Mouse (Mus musculus): ENCODE data around the gene Bpifb2. TPM values are rescaled to one million over a fixed set of nuclear protein-coding genes. Genes with fewer than 3 reads are reported as not detected.
A peak's percentile ranks its signal among the peaks of the same experiment; 100 is the strongest.
"Not testable (repeated sequence)": the region's sequence is repeated elsewhere in the genome, so short reads cannot be mapped to it uniquely, and the experiment has no call there.

The Bpifb2 gene
- total RNA-seq (2021), result not detected in 2 replicates
- long read RNA-seq, experiment 1, result 0 reads
- long read RNA-seq, experiment 2, result 0 reads

DNA sequence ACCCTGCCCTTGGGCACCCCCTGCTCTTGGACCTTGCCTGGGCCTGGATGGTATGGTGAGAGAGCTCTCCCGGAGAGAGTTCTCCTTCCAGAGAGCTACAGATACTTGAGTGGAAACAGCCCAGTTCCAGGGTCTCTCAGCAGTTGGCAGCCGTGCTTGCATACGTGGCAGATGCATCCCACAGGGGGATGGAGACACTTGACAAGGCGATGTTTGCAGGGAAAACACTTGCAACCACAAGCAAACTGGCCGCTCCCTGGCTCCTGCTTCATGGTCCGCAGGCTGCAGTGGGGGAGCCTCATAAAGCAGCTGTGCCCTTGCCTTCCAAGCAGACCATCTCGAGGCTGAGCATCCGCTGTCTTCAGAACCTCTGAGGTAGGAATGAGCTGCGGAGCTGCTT is at the start of gene Bpifb2:
Bpifb2 (plus strand) TSS at position 301 of the 400 bp plus-strand sequence.
- no peak for DNase-seq

DNA sequence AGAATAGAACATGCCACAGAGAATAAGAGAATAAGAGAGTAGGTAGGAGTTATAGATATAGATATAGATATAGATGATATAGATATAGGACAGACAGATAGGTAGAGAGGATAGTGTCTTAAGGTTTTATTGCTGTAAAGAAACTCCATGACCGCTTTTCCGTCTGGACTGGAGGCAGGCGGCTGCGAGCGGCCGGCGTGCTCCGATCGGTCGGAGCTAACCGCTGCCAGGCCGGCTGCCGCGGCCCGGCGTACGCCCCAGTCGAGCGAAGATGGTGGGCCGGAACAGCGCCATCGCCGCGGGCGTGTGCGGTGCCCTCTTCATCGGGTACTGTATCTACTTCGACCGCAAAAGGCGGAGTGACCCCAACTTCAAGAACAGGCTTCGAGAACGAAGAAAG is 48.9 kb upstream of the Bpifb2 start:
- DNase-seq, result not testable (repeated sequence)

DNA sequence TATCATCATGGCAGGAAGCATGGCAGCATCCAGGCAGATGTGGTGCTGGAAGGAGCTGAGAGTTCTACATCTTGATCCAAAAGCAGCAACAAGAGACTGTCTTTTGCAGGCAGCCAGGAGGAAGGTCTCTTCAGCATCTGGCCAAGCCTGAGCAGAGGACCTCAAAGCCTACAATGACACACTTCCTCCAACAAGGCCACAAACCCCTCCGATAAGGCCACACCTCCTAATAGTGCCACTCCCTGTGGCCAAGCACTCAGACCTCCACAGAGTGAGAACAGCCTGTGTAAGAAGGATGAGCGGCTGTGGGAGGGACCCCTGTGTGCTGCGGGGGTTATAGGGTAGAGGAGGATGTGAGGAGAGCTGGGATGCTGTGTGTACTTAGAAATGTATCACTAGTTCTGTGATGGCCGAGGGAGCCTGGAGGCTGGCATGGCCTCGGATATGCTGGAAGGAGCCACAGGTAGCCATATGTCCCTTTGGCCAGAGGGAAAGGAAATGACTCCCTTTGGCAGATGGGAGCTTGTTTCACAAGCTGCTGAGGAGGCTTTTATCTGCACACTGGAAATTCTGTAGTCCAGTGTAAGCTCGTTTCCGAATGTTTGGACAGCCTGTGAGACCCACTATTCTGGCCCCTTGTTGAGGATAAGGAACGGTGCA is 47.5 kb upstream of the Bpifb2 start:
- DNase-seq, result no peak

DNA sequence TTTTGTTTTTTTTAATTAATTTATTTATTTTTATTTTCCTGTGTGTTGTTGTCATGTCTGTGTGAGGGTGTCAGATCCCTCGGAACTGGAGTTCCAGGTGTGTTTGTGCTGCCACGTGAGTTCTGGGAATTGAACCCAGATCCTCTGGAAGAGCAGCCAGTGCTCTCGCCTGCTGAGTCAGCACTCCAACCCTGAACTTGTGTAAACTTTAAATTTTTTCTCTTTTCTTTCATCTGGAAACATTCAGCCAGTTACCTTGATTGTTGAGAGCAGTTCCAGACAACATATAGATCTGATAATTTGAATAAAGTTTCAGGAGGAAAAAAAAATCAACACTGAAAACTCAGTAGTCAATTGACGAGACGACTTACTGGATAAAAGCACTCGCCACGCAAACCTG is 46.1 kb upstream of the Bpifb2 start:
- no peak for DNase-seq

DNA sequence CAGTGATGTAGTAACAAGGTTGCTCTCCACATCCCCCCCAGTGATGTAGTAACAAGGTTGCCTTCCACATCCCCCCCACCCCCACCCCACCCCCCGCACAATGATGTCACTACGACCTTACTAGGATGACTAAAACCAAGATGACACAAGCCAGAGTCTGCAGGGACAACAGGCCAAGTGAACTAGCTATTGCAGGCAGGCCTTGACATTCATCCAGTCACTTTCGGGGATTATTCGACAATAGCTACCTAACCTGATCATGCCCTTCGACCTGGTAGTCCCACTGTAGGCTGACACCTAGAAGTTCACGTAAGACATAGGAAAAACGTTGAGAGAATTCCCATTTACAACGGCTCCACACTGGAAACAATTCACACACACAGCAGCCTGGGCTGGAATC is 41.6 kb upstream of the Bpifb2 start:
- DNase-seq, result peak; percentile 39

DNA sequence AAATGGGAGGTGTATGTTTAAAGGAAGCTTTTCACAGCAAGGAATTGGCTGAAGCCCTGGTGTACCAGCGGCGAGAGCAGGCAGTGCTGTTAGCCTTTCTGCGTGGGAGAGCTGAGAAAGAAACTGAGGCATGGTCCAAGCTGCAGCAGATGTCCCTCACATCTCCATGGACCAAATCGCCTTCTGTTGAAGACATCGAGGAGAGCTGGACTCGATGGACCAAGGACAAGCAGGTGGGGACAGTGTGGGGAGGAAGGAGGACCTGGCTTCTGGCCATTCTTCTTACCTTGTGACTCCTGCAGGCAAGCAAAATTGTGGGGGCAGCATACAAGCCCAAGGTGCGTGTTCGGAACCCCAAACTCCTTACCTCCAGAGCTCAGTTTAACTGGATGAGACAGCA is 32.0 kb upstream of the Bpifb2 start:
- DNase-seq, result no peak

DNA sequence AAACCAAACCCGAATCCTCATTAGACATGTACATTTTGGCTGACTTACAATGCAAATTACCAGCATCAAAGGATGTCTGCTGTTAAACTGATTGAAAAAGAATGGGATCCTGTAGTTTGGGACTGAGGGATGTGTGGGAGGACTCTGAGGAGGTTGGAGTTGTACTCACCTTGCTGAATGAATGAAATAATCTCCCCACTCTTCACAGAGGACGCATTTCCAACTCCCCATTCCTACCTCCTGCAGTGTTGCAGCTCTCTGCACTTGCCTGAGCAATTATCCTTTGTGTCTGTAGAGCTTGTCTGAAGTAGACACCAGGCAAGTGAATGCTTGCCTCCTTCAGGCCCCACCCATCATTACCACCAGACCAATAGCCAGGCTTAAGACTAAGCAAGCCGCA is 26.5 kb upstream of the Bpifb2 start:
- no peak for DNase-seq

DNA sequence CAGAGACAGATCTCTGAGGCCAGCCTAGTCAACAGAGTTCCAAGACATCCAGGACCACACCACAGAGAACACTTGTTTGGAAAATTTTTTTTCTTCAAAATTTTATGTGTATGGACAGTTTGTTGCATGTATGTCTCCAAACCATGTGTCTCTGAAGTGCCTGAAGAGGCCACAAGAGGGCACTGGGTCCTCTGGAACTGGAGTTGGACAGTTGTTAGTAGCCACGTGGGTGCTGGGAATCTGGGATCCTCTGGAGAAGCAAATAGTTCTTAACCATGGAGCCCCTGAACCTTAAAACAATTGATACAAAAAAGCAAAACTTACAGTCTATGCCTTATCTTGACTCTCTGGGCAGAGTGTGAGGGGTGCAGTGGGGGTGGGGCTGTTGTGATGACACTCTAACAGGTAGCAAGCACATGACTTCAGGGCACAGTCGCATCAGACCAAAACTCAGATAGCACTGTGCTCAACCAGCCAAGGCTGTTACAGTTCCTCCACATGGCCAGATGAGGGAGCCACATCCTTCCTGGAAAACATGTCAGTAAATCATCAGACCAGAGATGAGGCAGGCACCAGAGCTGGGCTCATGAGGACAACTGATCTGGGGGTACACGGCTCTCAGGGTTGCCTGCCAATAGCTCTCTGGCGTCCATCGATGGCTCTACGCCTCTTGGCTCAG is 24.4 kb upstream of the Bpifb2 start:
- DNase-seq, result peak; percentile 42

DNA sequence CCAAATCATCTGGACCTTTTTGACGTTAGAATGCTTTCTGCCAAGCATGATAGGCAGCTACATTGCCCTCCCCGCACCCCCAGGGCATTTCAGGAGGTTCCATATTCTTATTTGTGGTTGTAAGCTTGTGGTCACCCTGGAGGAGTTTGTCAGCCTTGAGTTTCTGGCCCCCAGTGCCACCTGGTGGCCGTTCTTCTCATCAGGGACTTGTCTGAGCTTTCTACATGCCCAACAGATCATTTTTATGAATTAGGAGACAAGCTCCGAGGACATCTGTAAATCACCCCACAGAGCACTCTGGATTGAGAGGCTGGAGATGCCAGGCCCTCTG is 23.9 kb upstream of the Bpifb2 start:
- peak; percentile 81 for DNase-seq

DNA sequence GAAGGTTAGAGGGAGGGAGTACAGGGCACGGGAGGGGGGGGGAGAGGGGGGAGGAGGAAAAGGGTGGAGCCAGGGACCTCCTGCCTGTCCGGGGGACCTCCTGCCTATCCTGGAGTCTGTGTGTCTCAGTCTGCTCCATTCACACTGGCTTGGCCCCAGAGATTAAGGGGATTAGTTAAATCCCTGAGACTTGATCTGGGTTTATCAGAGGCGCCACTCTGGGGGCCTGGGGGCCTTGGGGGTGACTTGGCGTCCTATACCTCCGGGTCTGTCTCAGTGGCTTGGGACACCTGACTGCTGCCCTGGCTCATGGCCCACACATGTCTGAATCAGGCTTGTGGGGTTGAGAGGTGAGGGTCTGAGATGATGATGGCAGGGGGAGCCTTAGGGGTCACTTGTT is 21.3 kb upstream of the Bpifb2 start:
- DNase-seq, result no peak

DNA sequence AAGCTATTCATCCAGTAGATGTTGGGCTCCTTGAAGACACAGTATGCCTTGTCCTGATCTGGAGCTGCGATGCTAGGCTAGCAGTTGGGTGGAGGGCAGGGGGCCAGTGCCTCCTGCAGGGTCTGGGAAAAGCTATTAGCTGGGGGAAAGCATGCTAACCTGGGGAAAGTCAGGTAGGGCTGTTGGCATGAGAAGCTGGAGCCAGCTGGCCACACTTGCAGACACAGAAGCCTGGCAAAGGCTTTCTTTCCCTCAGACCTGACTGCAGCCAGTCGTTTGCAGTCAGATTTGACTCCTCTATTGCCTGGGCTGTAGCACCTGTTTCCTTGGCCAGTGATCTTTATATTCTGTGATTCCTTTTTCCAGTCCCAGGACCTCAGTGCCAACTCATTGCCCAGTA is 15.3 kb upstream of the Bpifb2 start:
- DNase-seq, result no peak

DNA sequence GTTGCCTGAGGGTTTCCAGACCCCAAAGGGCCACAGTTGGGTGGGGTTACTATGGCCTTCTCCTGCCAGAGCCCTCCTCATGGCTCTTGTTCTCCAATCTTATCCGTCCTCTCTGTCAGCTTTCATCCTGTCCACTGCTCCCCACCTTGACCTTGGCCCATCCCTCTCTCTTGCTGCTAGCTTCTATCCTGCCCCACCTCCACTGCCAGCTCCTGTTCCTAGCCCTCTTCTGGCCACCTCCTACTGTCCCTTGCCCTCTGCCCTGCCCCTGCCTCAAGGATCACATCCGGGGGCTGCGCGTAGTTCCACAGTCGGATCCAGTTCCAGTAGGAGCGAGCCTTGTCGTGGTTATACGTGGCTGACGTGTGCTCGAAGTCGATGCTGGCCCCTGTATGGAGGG is 14.5 kb upstream of the Bpifb2 start:
- DNase-seq, result no peak

DNA sequence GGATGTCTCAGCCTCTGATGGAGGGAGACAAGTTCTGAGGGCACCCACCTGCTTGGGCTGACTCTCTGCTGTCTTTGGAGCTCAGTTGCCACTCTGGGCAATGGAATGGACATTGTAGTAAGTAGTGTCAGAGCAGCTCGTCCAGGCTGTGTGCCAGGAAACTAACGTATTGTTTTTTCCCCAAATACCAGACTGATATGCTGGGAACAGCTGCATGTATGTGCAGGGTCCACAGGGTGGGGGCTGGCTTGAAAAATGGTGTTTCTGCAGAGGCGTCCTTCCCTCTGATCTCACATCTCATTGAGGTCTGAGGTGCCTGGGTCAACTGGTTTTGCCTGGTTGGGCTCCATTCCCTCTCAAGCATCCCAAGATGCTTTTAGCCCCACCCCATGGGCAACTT is 14.1 kb upstream of the Bpifb2 start:
- no peak for DNase-seq

DNA sequence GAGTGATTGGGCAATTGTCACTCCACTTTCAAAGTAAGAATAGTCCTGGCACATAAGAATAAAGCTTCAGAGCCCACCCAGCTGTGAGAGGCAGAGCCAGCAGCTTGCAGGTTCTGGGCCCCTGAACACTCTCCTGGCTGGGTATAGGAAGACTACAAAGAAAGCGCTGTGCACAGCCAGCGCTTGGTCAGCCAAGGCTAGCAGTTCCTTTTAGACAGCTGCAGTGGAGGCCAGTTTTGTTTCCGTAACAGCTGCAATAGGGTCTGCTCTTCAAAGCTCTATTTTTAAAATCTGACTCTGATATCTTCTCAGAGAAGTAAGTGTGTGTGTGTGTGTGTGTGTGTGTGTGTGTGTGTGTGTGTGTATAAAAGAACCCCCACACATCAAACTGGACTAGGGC is 12.9 kb upstream of the Bpifb2 start:
- DNase-seq, result no peak

DNA sequence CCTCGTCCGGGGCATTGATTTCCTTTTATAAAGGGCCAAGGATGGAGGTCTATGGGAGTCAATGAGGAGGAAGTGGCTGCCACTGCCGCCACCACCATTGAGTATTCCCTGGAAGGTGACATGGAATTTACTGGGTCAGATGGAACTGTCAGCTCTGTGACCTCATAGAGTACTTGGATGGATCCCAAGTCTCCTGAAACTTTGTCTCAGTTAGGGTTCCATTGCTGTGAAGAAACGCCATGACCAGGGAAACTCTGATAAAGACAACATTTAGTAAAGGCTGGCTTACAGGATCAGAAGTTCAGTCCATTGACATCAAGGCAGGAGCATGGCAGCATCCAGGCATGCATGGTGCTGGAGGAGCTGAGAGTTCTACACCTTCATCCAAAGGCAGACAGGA is 3.9 kb upstream of the Bpifb2 start, which contains the start of gene Sun5:
Sun5 (minus strand) TSS at position 101 of the 400 bp plus-strand sequence.
- DNase-seq, result no peak

DNA sequence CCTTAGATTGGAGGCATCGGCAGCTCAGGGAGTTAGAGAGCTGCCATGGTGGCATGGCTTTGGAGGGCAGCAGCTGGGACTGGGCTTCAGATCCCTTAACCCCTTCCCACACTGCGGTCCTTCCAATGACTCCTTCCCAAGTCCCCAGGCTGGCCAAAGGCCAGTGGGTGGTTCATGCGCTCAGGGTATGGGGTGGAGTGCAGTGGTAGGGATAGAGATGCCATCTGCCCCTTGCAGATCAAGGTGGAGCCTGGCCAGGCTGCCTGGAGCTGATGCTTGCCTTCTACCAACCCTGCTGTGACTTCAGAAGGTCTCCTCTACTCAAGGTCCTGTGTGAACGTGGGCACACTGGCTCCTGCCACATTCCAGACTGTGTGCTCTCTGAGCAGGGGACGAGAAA is 24.3 kb downstream of the Bpifb2 start:
- no peak for DNase-seq

DNA sequence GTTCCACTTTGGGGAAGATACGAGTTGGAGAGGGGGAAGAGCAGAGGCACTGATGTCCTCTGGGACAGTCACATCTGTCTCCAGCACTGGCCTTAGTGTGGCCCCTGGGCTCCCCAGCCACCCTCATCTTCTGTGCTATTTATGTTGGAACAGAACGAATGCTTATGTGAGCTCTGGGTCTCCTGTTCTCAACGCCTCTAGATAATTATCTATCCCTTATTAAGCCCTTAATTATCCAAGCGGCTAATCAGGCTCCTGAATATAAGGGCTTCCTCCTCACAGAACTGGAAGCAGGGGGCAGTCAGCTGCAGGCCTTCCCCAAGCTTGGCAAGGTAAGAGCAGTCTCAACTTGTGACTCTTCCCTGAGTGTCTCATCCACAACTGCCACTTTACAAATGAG is 25.2 kb downstream of the Bpifb2 start, which contains the start of gene Bpifb6:
Bpifb6 (plus strand) TSS at position 301 of the 400 bp plus-strand sequence.
- DNase-seq, result no peak

DNA sequence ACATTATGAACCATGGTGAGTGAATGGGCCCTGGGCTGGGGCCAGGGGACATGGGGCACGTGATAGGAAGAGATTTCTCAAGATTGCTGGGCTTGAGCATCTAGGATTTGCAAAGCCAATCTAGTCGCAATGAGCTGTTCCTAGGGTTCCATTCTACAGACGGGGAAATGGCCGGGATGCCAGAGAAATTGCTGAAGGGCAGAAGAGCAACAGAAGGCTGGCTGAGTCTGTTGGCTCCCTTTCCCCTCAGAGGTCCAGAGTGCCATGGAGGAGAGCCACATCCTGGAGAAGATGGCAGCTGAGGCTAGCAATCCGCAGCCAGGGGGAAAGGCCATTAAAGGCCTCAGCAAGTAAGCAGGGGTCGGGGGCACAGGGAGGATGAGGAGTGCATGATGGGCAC is 27.9 kb downstream of the Bpifb2 start:
- DNase-seq, result no peak

DNA sequence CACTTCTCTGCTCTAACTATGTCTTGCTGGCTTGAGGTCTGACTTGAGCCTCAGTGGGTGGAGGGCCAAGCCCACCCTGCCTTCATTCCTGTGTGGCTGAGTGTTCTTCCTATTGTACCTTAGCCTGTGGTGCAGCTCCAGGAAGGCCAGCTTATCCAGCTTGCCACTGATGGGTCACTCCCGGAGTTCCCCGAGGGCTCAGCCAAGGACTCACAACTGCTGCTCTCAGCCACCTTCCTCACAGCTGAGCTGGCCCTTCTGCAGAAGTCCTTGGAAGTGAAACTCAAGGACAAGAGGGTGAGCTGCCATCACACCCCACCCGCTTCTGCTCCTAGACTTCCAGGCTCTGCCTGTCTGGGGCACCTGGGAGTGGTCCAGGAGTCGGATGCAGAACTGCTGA is 31.8 kb downstream of the Bpifb2 start:
- DNase-seq, result peak; percentile 64

DNA sequence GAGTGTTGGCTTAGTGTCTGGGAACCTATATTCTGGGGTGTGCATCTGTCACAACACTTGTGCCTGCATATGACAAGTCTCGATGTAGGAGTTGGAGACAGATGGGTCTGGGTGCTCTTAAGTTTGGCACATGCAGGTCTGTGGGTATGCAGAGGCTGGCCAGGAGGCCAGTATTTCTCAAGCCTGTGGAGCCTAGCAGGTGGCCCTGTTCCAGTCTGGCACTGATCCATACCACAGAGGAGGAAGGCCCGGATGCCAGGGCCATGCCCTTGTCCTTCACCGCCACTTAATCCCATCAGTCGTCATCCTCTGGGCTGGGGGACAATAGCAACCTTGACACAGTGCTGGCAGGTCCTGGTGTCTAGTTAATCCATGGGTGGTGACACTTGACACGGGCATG is 39.3 kb downstream of the Bpifb2 start:
- DNase-seq, result peak; percentile 92

DNA sequence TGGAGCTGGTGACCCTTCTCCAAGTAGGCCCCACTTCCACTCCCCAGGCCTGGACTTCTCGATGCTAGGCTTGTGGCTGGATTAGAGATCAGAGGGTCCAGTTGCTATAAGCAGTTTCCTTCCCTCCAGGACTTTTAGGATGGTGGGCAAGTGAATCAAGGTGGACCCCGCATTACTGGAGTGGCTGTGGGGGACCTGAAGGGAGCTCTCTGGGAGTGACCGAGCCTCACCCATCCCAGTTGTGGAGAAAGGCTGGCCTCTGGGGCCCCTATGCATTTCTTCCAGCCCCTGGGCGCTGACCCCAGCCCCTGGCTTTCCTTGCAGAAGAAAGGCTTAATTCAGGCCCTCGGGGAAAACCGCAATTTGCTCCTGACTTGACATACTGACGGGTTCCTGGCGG is 43.1 kb downstream of the Bpifb2 start, which contains the start of gene Bpifb3:
Bpifb3 (plus strand) TSS at position 301 of the 400 bp plus-strand sequence.
- DNase-seq, result no peak

DNA sequence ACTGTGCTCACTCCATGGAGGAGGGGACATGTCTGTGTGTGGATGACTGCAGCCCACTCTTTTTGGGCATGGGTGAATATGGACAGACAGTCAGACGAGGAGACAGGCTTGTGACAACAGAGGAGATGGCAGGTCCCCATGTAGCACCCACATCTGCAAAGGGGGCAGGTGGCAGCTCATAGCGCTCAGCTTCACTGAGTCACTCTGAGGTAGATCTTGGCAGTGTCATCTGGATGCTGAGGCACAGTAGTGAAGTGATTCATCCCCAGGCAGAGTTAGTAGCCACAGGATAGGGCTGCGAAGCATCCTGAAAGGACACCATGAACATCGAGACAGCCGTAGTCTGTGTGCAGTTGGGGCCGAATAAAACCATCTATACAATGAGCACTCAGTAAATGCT is 46.4 kb downstream of the Bpifb2 start:
- DNase-seq, result no peak

DNA sequence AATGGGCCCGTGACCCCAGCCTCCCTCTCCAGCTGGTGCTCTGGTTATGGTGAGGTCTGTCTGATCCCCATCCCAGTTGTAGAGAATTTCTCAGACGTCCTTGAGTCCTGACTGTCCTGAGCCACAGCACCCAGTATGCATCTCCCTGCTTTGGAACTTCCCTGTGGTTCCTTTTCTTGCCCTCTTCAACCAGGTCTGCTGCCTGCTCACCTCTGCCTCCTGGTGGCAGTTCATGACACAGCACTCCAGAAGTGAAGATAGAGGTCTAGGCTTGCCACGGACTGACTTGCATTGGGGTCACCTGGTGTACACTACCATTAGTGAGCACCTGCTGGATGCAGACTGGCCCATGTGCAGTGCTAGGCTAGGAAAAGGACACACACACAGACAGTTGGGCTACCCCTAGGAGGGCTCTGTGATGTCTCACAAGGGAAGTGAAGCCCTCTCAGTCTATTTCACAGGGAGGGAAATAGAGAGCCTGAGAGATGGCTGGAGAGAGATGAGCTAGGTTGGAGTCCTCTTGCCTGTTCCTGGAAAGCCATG is 55.1 kb downstream of the Bpifb2 start:
- peak; percentile 76 for DNase-seq

DNA sequence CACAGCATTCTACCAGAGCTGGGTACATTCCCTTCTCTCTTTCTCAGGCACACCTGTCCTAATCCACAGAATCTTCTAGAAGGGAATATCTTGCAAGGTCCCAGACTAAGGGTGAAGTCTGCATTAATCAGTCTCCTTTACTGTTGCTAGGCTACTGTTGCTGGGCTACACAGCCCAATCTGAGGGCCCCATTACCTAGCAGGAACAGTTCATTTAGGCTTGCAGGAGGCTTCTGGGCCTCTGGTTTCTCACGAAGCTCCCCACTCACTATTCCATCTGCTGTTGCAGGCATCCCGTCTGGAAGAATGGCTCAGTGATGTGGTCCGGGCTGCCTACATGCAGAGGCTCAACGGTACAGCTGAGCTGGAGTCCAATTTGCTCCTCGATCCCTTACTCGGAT is 56.3 kb downstream of the Bpifb2 start:
- no peak for DNase-seq

Measured in adrenal gland, postnatal 14 days (tissue).